Mouse (Mus musculus) stomach, postnatal 0 days (tissue): ENCODE data around the gene Afmid.
"Not testable (repeated sequence)": the region's sequence is repeated elsewhere in the genome, so short reads cannot be mapped to it uniquely, and the experiment has no call there.

Experiments used
- CTCF ChIP-seq: IDR thresholded peaks from 2 replicates; pipeline ENCODE4 v1.5.1; 2016; ENCODE audit warnings: antibody characterized with exemption, low read depth, mild to moderate bottlenecking, moderate library complexity
- EP300 ChIP-seq: optimal IDR thresholded peaks from 2 replicates; pipeline ENCODE3; 2016; ENCODE audit warnings: antibody characterized with exemption

DNA sequence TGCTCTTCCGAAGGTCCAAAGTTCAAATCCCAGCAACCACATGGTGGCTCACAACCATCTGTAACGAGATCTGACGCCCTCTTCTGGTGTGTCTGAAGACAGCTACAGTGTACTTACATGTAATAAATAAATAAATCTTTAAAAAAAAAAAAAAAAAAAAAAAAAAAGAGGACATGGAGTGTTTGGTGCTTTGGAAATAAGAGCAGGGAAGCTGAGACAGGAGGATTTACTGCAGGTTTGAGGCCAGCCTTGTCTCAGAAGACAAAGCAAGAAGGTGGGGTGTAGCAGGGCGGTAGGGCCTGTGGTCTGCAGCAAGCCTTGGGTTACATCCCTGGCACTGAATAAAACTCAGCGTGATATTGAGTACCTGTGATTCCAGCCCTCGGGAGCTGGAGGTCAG is 7.8 kb downstream of the Afmid start:
- TF ChIP-seq EP300, CTCF: not testable (repeated sequence)
